Mouse (Mus musculus) MEL (cell line): ENCODE measurements around the gene Rnf128. TPM values are rescaled to one million over a fixed set of nuclear protein-coding genes. Genes with fewer than 3 reads are reported as not detected.

Source experiments
- DNase-seq: peaks from one replicate; pipeline ENCODE4 v3.0.0; 2011; ENCODE audit warnings: low read depth, low spot score
- H3K27ac ChIP-seq: 2 replicates; pipeline ENCODE4 v1.5.1; 2012; ENCODE audit warnings: low read depth, mild to moderate bottlenecking, control low read depth, low read length, moderate library complexity; ENCODE audit not compliant: control insufficient read depth
- H3K27me3 ChIP-seq, 2 experiments: fragments of 150-350 bp in 1 of 2; sonication (generic) in 1 of 2; 2 replicates each; pipeline ENCODE4 v1.6.1; 2012; ENCODE audit warnings: low read length in 2 of 2, mild to moderate bottlenecking in 2 of 2, improper control_type of control experiment in 1 of 2, moderate library complexity in 1 of 2; ENCODE audit not compliant: insufficient read depth in 2 of 2, control insufficient read depth in 1 of 2
- H3K36me3 ChIP-seq, 2 experiments: 2 replicates each; pipeline ENCODE4 v1.6.1; 2012 to 2014; ENCODE audit warnings: low read length in 2 of 2, improper control_type of control experiment in 1 of 2, inconsistent platforms in 1 of 2, mild to moderate bottlenecking in 1 of 2; ENCODE audit not compliant: insufficient read depth in 2 of 2, control insufficient read depth in 1 of 2
- H3K4me1 ChIP-seq, 2 experiments: fragments of 150-350 bp in 1 of 2; sonication (generic) in 1 of 2; 2 replicates each; pipeline ENCODE4 v1.6.1; 2012; ENCODE audit warnings: low read length in 2 of 2, improper control_type of control experiment in 1 of 2, mild to moderate bottlenecking in 1 of 2; ENCODE audit not compliant: insufficient read depth in 2 of 2, control insufficient read depth in 1 of 2
- H3K4me3 ChIP-seq, 2 experiments: fragments of 150-350 bp in 1 of 2; sonication (generic) in 1 of 2; 2 replicates each; pipeline ENCODE4 v1.5.1; 2012; ENCODE audit warnings: low read depth in 2 of 2, low read length in 2 of 2, mild to moderate bottlenecking in 2 of 2, moderate library complexity in 2 of 2, control low read depth in 1 of 2, improper control_type of control experiment in 1 of 2; ENCODE audit not compliant: control insufficient read depth in 1 of 2, insufficient read depth in 1 of 2
- H3K79me2 ChIP-seq: 2 replicates; pipeline ENCODE4 v1.6.1; 2012; ENCODE audit warnings: mild to moderate bottlenecking, low read length, moderate library complexity; ENCODE audit not compliant: control insufficient read depth, poor library complexity, insufficient read depth
- H3K9ac ChIP-seq: 2 replicates; pipeline ENCODE4 v1.6.1; 2012; ENCODE audit warnings: low read depth, mild to moderate bottlenecking, control low read depth, low read length, moderate library complexity; ENCODE audit not compliant: control insufficient read depth, poor library complexity, severe bottlenecking
- H3K9me3 ChIP-seq: fragments of 150-350 bp; sonication (generic); replicated peaks from 2 replicates; pipeline ENCODE4 v1.6.1; 2012; ENCODE audit warnings: mild to moderate bottlenecking, low read length, improper control_type of control experiment, moderate library complexity; ENCODE audit not compliant: insufficient read depth
- BHLHE40 ChIP-seq: IDR thresholded peaks from 2 replicates; pipeline ENCODE4 v1.6.1; 2012; ENCODE audit warnings: low read depth, mild to moderate bottlenecking, inconsistent platforms, low read length, improper control_type of control experiment, borderline replicate concordance
- CHD2 ChIP-seq: IDR thresholded peaks from 2 replicates; pipeline ENCODE4 v1.6.1; 2011; ENCODE audit warnings: low read length, improper control_type of control experiment
- CTCF ChIP-seq, 3 experiments: IDR thresholded peaks in 2 of 3; conservative IDR thresholded peaks in 1 of 3; 2 replicates each; pipeline ENCODE4 v1.5.1; 2011 to 2012; ENCODE audit warnings: low read length in 3 of 3, low read depth in 2 of 3, mild to moderate bottlenecking in 2 of 3, improper control_type of control experiment in 1 of 3, inconsistent platforms in 1 of 3, mixed read lengths in 1 of 3, moderate library complexity in 1 of 3; ENCODE audit not compliant: control insufficient read depth in 1 of 3, insufficient read depth in 1 of 3, poor library complexity in 1 of 3, severe bottlenecking in 1 of 3
- E2F4 ChIP-seq: IDR thresholded peaks from 2 replicates; pipeline ENCODE4 v1.6.1; 2011; ENCODE audit warnings: low read depth, low read length, improper control_type of control experiment, borderline replicate concordance
- ELF1 ChIP-seq: IDR thresholded peaks from 2 replicates; pipeline ENCODE4 v1.6.1; 2014; ENCODE audit warnings: low read depth, mild to moderate bottlenecking, inconsistent platforms, low read length, improper control_type of control experiment, moderate library complexity
- GABPA ChIP-seq: IDR thresholded peaks from 2 replicates; pipeline ENCODE4 v1.6.1; 2012; ENCODE audit warnings: low read depth, mild to moderate bottlenecking, inconsistent platforms, low read length, improper control_type of control experiment, moderate library complexity
- JUND ChIP-seq: IDR thresholded peaks from 2 replicates; pipeline ENCODE4 v1.6.1; 2011; ENCODE audit warnings: low read depth, mild to moderate bottlenecking, improper control_type of control experiment, low read length
- KAT2A ChIP-seq: conservative IDR thresholded peaks from 2 replicates; pipeline ENCODE4 v1.6.1; 2012; ENCODE audit warnings: low read depth, low read length, improper control_type of control experiment, inconsistent platforms
- MAFK ChIP-seq: IDR thresholded peaks from 2 replicates; pipeline ENCODE4 v1.6.1; 2011; ENCODE audit warnings: low read depth, mild to moderate bottlenecking, low read length, improper control_type of control experiment, borderline replicate concordance
- MAZ ChIP-seq: IDR thresholded peaks from 2 replicates; pipeline ENCODE4 v1.6.1; 2012; ENCODE audit warnings: low read depth, mild to moderate bottlenecking, inconsistent platforms, low read length, improper control_type of control experiment
- MXI1 ChIP-seq: IDR thresholded peaks from 2 replicates; pipeline ENCODE4 v1.6.1; 2011; ENCODE audit warnings: mild to moderate bottlenecking, low read depth, low read length, improper control_type of control experiment
- MYB ChIP-seq: IDR thresholded peaks from 2 replicates; pipeline ENCODE4 v1.6.1; 2011; ENCODE audit warnings: mild to moderate bottlenecking, low read depth, low read length, improper control_type of control experiment
- MYC ChIP-seq: IDR thresholded peaks from 2 replicates; pipeline ENCODE4 v1.6.1; 2011; ENCODE audit warnings: low read depth, mild to moderate bottlenecking, low read length, improper control_type of control experiment, moderate library complexity
- NELFE ChIP-seq: IDR thresholded peaks from 2 replicates; pipeline ENCODE4 v1.6.1; 2011; ENCODE audit warnings: low read depth, low read length, improper control_type of control experiment
- POLR2A ChIP-seq, 2 experiments: IDR thresholded peaks; 2 replicates each; pipeline ENCODE4 v1.6.1; 2011 to 2012; ENCODE audit warnings: low read length in 2 of 2, mild to moderate bottlenecking in 2 of 2, control low read depth in 1 of 2, improper control_type of control experiment in 1 of 2, low read depth in 1 of 2, moderate library complexity in 1 of 2; ENCODE audit not compliant: control insufficient read depth in 1 of 2, insufficient read depth in 1 of 2, poor library complexity in 1 of 2
- RCOR1 ChIP-seq: IDR thresholded peaks from 2 replicates; pipeline ENCODE4 v1.6.1; 2012; ENCODE audit warnings: low read depth, mild to moderate bottlenecking, inconsistent platforms, low read length, improper control_type of control experiment
- TAL1 ChIP-seq: IDR thresholded peaks from 2 replicates; pipeline ENCODE4 v1.6.1; 2012; ENCODE audit warnings: mild to moderate bottlenecking, inconsistent platforms, low read length, moderate library complexity, mixed read lengths
- USF1 ChIP-seq: IDR thresholded peaks from 2 replicates; pipeline ENCODE4 v1.6.1; 2014; ENCODE audit warnings: low read depth, mild to moderate bottlenecking, inconsistent platforms, low read length, improper control_type of control experiment, moderate library complexity
- ZC3H11A ChIP-seq: IDR thresholded peaks from 2 replicates; pipeline ENCODE4 v1.6.1; 2012; ENCODE audit warnings: low read depth, mild to moderate bottlenecking, inconsistent platforms, low read length, improper control_type of control experiment
- ZMIZ1 ChIP-seq: IDR thresholded peaks from 2 replicates; pipeline ENCODE4 v1.6.1; 2012; ENCODE audit warnings: low read depth, mild to moderate bottlenecking, inconsistent platforms, low read length, improper control_type of control experiment, moderate library complexity
- polyA plus RNA-seq, 2 experiments: library from polyadenylated mRNA; stranded (reverse) in 1 of 2; unstranded in 1 of 2; fragments of >175 nt in 1 of 2; fragments of >200 nt in 1 of 2; gene quantifications; 2 replicates each; pipeline versions ENCODE4 v1.2.1 to v1.2.4; 2012; ENCODE audit warnings: low replicate concordance in 2 of 2, low read depth in 1 of 2; ENCODE audit not compliant: insufficient read length in 2 of 2, insufficient read depth in 1 of 2, missing spikeins in 1 of 2
- total RNA-seq: library from RNA; depleted of rRNA; stranded (reverse); fragments of 300-350 nt; gene quantifications from 2 replicates; pipeline ENCODE4 v1.2.3, GENCODE M21; 2012

Rnf128 gene
- total and polyA plus RNA-seq, 3 experiments: 16.2 to 19.6 TPM; not detected in 1

DNA sequence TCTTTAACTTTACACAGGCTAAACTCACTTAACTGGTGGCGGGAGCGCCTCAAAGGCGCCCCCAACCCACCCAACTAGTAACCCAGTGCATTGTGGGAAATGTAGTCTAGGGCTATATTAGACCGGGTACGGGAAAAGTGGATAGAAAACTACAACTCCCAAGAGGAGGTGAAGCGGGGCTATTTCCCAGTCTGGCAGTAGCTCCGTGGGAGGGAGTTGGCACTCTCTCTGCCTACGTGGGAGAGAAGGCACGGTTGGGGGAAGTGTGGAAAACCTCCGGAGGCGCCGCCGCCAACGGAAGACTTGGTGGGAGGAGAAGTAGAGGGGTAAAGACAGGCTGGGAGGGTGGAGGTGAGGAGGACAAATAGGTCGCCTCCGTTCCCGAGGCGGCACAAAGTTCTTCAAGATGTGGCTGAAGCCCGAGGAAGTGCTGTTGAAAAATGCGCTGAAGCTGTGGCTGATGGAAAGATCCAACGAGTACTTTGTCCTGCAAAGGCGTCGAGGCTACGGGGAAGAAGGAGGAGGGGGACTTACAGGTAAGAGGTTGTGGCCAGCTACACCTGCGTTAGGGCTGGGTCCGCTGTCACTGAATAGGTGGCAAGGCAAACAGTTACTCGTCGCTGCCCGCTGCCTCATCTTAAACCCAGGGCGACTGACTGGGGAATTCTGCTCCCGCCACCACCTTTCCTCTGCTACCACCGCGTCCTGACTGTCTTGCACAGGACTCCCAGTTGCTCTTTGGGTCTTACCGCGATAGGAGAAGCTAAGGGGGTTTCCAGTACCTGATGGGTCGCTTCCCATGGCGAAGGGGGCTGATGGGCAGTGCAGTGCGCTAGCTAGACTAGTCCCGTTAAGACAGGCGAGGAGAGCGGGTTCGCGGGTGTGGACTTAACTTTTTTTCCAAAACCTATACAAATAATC lies 121.9 kb downstream of the Rnf128 start, which contains the start of gene Tbc1d8b (continued):
- peak; percentile 94 for TF ChIP-seq KAT2A
- TF ChIP-seq MAZ: peak; percentile 100
- TF ChIP-seq MAFK: no peak
- TF ChIP-seq ZMIZ1: peak; percentile 70
- TF ChIP-seq TAL1: no peak
- TF ChIP-seq E2F4: peak; percentile 83
- TF ChIP-seq MXI1: peak; percentile 76
- TF ChIP-seq BHLHE40: no peak
- no peak for TF ChIP-seq CTCF (IDR thresholded peaks at IDR 0.05 in 2 of 3, conservative IDR thresholded peaks at IDR 0.05 in 1 of 3; ENCODE audit: control insufficient read depth in 1 of 3, insufficient read depth in 1 of 3, low read depth in 2 of 3, low read length in 3 of 3, poor library complexity in 1 of 3, severe bottlenecking in 1 of 3)
- peak; percentile 44 to 80; a peak in 2 of 4 replicates for TF ChIP-seq POLR2A (IDR thresholded peaks at IDR 0.05; ENCODE audit: control insufficient read depth in 1 of 2, insufficient read depth in 1 of 2, low read depth in 1 of 2, low read length in 2 of 2, poor library complexity in 1 of 2)
- peak; percentile 78 for TF ChIP-seq NELFE

DNA sequence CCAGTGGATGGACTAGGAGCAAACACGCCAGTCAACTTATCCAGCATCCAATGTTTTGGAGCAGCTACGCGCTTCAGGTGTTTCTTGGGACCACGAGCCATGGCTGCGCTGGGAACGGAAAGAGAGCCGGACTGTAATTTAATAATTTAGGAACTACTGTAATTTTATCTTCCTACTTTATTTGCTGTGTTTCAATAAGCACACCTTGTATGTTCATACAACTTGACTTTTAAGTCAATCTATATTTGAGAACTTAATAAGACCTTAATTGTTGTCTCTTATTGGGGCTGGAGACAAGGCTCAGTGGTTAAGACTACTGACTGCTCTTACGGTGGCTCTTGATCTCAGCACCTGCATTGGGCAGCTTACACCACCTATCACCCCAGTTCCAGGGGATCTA lies 151.3 kb downstream of the Rnf128 start, which contains the start of gene Gm15013:
Gene Gm15013, minus strand, starts transcription at position 101 of the 400 bp plus-strand sequence.
- TF ChIP-seq ELF1: no peak
- no peak for TF ChIP-seq CHD2
- TF ChIP-seq MYC: no peak
- TF ChIP-seq RCOR1: no peak
- TF ChIP-seq ZMIZ1: no peak
- no peak for TF ChIP-seq ZC3H11A
- TF ChIP-seq USF1: no peak
- TF ChIP-seq MYB: no peak
- TF ChIP-seq GABPA: no peak
- no peak for TF ChIP-seq JUND
- TF ChIP-seq, all 39 proteins: peak for 0
- no peaks in the 10 kb centered on the region for H3K27me3 ChIP-seq
- no peaks in the 10 kb centered on the region; a peak in 1 of 4 replicates for H3K36me3 ChIP-seq
- H3K9me3 ChIP-seq: no peaks in the 10 kb centered on the region
- no peak within 1 kb of the TSS for H3K4me3 ChIP-seq
- H3K79me2 ChIP-seq: no peaks in the 10 kb centered on the region
- no peak within 1 kb of the TSS for H3K27ac ChIP-seq
- no peak within 1 kb of the TSS for H3K9ac ChIP-seq
- no peaks in the 10 kb centered on the region for H3K4me1 ChIP-seq
- no peak for DNase-seq
